Mouse (Mus musculus) heart, postnatal 25 days (tissue): Measurements from ENCODE around the gene Serpine2. TPM values are rescaled to one million over a fixed set of nuclear protein-coding genes. Genes with fewer than 3 reads are reported as not detected.
A peak's percentile ranks its signal among the peaks of the same experiment; 100 is the strongest.

Experiments used
- DNase-seq: peaks from one replicate; pipeline ENCODE4 v3.0.0; 2022; ENCODE audit warnings: low spot score
- intact Hi-C: fragments of 180-260 bp; cut with DNase I; formaldehyde crosslinking; loops from one replicate; pipeline ENCODE4 v1.15.1; 2025
- total RNA-seq, 2 experiments: library from RNA; stranded (reverse); gene quantifications; 2 replicates each; pipeline ENCODE4 v1.2.3; 2021

Gene Serpine2
- total RNA-seq, 2 experiments from 2014 or later = 18.6 to 20.8 TPM

- DNase-seq = no peak
- intact Hi-C loops = loop anchor here (5.0 kb wide), 1 partner anchor 1103 kb away; the partner anchor contains the start of genes Acsl3 and Utp14b
Observed at GRCm38 (mm10) chr1:79760656-79761055, 100.3 kb downstream of the Serpine2 start.

- intact Hi-C loops = no loop called here
Observed at GRCm38 (mm10) chr1:79759436-79759972, 101.5 kb downstream of the Serpine2 start.

DNA sequence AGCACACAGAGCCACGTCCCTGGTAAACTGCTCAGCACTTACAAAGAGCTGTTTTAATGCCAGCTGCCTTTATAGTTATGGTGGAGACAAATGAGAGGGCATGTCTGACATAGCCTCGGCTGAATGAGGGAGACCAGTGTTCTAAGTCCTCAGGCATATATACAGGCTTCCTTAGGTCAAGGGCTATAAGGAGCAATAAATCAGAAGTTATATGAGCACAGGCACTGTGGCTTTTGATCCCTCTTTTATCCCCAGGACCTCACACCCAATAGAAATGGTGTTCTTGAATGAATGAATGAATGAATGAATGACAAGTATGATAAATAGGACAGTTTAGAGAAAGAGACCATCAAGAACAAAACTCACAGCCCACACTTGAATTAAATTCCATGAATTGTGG is 102.0 kb downstream of the Serpine2 start:
- intact Hi-C loops = no loop called here
- DNase-seq = no peak

More at GRCm38 (mm10) chr1:79759436-79759972, 101.5 kb downstream of the Serpine2 start:
- DNase-seq = no peak

- no peak for DNase-seq
- intact Hi-C loops = no loop called here
Observed at GRCm38 (mm10) chr1:79757597-79757996, 103.4 kb downstream of the Serpine2 start.

DNA sequence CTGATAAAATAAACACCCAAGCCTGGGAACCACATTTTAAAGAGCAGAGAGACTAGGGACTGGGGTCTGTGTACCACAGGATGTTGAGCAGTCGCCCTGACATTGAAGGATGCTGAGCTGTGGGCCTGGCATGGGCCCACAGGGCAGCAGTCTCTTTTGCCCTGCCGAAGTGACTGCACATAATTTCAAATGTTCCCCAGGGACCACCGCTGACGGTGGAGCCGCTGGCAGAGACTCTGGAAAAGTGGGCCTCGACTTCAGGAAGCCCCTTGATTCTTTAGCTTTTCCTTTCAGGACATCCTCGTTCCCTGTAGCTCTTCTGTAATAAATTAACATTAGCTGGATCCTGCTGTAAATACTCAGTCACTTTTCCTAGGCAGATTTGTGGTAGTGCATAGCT is 103.8 kb downstream of the Serpine2 start:
- DNase-seq = no peak
- intact Hi-C loops = no loop called here

- intact Hi-C loops = no loop called here
- DNase-seq = no peak
Observed at GRCm38 (mm10) chr1:79756417-79756816, 104.6 kb downstream of the Serpine2 start.

- DNase-seq = no peak
- intact Hi-C loops = no loop called here
Observed at GRCm38 (mm10) chr1:79755376-79755775, 105.6 kb downstream of the Serpine2 start.

GRCm38 (mm10) chr1:79754936-79755335 is 106.0 kb downstream of the Serpine2 start:
- DNase-seq = no peak
- intact Hi-C loops = loop anchor here (5.0 kb wide), 1 partner anchor 48 kb away; no protein-coding TSS in a partner anchor

- intact Hi-C loops = loop anchor here (5.0 kb wide), 1 partner anchor 46 kb away; no protein-coding TSS in a partner anchor
- DNase-seq = no peak
Observed at GRCm38 (mm10) chr1:79753456-79753855, 107.5 kb downstream of the Serpine2 start.

GRCm38 (mm10) chr1:79752714-79753340 is 108.2 kb downstream of the Serpine2 start:
- intact Hi-C loops = loop anchor here (5.0 kb wide), 1 partner anchor 46 kb away; no protein-coding TSS in a partner anchor
- no peak for DNase-seq

- intact Hi-C loops = loop anchor here (5.0 kb wide), 1 partner anchor 45 kb away; no protein-coding TSS in a partner anchor
- DNase-seq = no peak
Observed at GRCm38 (mm10) chr1:79752015-79752695, 108.8 kb downstream of the Serpine2 start.

DNA sequence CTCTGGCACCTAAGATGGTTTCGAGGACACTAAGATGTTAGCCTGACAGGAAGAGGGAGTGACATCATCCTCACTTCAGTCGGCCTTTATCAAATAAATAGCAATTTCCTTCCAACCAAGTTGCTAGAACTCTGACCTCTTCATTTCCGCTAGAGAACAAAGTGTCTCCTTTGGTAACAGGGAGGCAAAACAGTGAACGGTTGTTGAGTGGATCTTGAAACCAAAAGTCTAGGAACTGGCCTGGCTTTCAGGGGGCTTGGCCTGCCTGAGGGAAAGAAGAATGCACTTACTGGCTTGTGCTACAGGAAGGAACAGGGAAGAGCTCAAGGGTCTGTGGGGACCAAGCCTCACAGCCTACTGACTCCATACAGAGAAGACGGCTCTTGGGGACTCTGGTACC is 109.8 kb downstream of the Serpine2 start:
- intact Hi-C loops = loop anchor here (5.0 kb wide), 1 partner anchor 44 kb away; no protein-coding TSS in a partner anchor
- no peak for DNase-seq

- intact Hi-C loops = no loop called here
- peak; percentile 64 for DNase-seq
Observed at GRCm38 (mm10) chr1:79746056-79746455, 114.9 kb downstream of the Serpine2 start.

Other genes with a start within 250 kb of the Serpine2 start
- under 1 TPM; 0.08 to 0.56 TPM for gene Ap1s3, start 189.2 kb downstream of the Serpine2 start, total RNA-seq
- 10 to 100 TPM; 69.9 to 70.4 TPM for gene Mrpl44, start 85.2 kb downstream of the Serpine2 start, total RNA-seq
- gene Wdfy1, start 85.0 kb downstream of the Serpine2 start, total RNA-seq = 10 to 100 TPM; 16.0 to 18.0 TPM